Mouse (Mus musculus) embryonic facial prominence, embryonic 14.5 days (tissue): Measurements from ENCODE around the gene Dll3. TPM values are rescaled to one million over a fixed set of nuclear protein-coding genes. Genes with fewer than 3 reads are reported as not detected.
"Not testable (repeated sequence)": the region's sequence is repeated elsewhere in the genome, so short reads cannot be mapped to it uniquely, and the experiment has no call there.

Experiments
- ATAC-seq: fragments of 200-750 bp; cut with Nextera tagmentation; 2 replicates; pipeline ENCODE4 v1.8.0; 2017; ENCODE audit warnings: low read depth, moderate number of reproducible peaks, moderate TSS enrichment
- DNase-seq: peaks from one replicate; pipeline ENCODE4 v3.0.0-alpha.2; 2015; ENCODE audit warnings: low spot score
- H3K27ac ChIP-seq: fragments of 300-500 bp; sonication (generic); replicated peaks from 2 replicates; pipeline ENCODE4 v1.5.1; 2014; ENCODE audit warnings: low read depth, mild to moderate bottlenecking, low read length, moderate library complexity
- H3K27me3 ChIP-seq: fragments of 300-500 bp; sonication (generic); replicated peaks from 2 replicates; pipeline ENCODE4 v1.6.1; 2014; ENCODE audit warnings: low read length; ENCODE audit not compliant: control insufficient read depth, insufficient read depth
- H3K36me3 ChIP-seq: fragments of 300-500 bp; sonication (generic); 2 replicates; pipeline ENCODE4 v1.6.1; 2014; ENCODE audit warnings: low read length, mixed read lengths; ENCODE audit not compliant: control insufficient read depth, insufficient read depth
- H3K4me1 ChIP-seq: fragments of 300-500 bp; sonication (generic); 2 replicates; pipeline ENCODE4 v1.6.1; 2014; ENCODE audit warnings: antibody characterized with exemption, low read length; ENCODE audit not compliant: control insufficient read depth, insufficient read depth
- H3K4me2 ChIP-seq: fragments of 300-500 bp; sonication (generic); 2 replicates; pipeline ENCODE4 v1.6.1; 2014; ENCODE audit warnings: low read depth, mild to moderate bottlenecking, low read length, moderate library complexity, mixed read lengths
- H3K4me3 ChIP-seq: fragments of 300-500 bp; sonication (generic); 2 replicates; pipeline ENCODE4 v1.5.1; 2014; ENCODE audit warnings: low read depth, mild to moderate bottlenecking, low read length
- H3K9ac ChIP-seq: fragments of 300-500 bp; sonication (generic); 2 replicates; pipeline ENCODE4 v1.6.1; 2014; ENCODE audit warnings: low read depth, mild to moderate bottlenecking, low read length, moderate library complexity, mixed read lengths
- H3K9me3 ChIP-seq: fragments of 300-500 bp; sonication (generic); 2 replicates; pipeline ENCODE4 v1.6.1; 2016; ENCODE audit warnings: low read length; ENCODE audit not compliant: control insufficient read depth
- WGBS: fragments of 180-500 bp; shearing (Covaris S2); extraction: QIAGEN DNeasy Blood & Tissue Kit; methylation state at CpG from one replicate; pipeline ENCODE4 v1.1.7; 2014; 5-methylcytosine and 5-hydroxymethylcytosine counted together
- polyA plus RNA-seq: library from polyadenylated mRNA; unstranded; fragments of >200 nt; fragmentation: Nextera tagmentation; extraction: Ambion mirVana; gene quantifications from 2 replicates; pipeline ENCODE4 v1.2.1, GENCODE M21; 2014

Gene Dll3
- polyA plus RNA-seq, 1 experiment from 2014 or later, result 2.1 TPM

DNA sequence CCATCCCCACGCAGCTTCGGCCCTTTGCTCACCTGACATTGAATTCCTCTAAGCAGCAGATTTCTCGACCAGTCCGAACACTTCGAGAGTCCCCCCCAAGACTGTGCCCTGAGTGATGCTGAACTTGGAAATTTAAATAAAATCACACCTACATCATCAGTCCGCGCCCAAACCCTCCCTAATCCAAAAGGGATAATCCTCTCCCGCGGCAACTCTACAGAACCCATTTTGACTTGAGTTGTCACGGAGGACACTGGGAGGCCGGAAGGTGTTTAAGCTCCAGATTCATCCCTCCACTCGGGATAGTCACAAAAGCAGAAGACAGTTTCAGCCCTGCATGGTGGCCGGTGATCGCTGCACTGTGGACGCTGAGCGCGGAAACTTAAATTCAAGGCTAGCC lies 50.1 kb downstream of the Dll3 start:
- Histone ChIP-seq H3K27ac (no peak overlapping the region), H3K9me3 (peaks cover 5% of the 10 kb centered on the region; the same call in 1 of the 2 replicates), H3K4me1 (no peaks in the 10 kb centered on the region), H3K4me2 (no peak overlapping the region), H3K4me3 (no peak overlapping the region), H3K36me3 (no peaks in the 10 kb centered on the region), H3K9ac (no peak overlapping the region), H3K27me3 (no peaks in the 10 kb centered on the region)
- 89% methylated on average over 17 of the region's 17 CpGs for WGBS
- DNase-seq, result no peak
- ATAC-seq, result no peak

DNA sequence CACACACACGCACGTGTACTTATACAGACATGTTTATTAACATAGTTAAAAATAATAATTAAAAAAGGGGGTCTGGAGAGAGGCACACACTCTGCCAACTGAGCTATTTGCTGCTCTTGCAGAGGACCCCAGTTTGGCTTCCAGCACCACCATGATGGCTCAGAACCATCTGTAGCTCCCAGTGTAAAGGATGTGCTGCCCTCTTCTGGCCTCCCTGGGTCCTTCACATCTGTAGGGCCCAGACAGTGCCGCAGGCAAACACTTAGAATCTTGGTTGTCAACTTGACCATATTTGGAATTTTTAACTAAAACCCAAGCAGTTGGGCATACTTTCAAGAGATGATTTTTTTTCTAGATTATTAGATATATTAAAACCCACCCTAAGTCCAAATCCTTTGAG lies 53.1 kb downstream of the Dll3 start:
- no peak for DNase-seq
- H3K4me1 ChIP-seq, result no peaks in the 10 kb centered on the region
- no peak overlapping the region for H3K27ac ChIP-seq
- no peak overlapping the region for H3K4me3 ChIP-seq
- no peaks in the 10 kb centered on the region for H3K9me3 ChIP-seq
- H3K27me3 ChIP-seq, result no peaks in the 10 kb centered on the region
- 92% methylated on average over 3 of the region's 3 CpGs for WGBS
- no peaks in the 10 kb centered on the region for H3K36me3 ChIP-seq
- no peak overlapping the region for H3K4me2 ChIP-seq
- no peak for ATAC-seq
- no peak overlapping the region for H3K9ac ChIP-seq

DNA sequence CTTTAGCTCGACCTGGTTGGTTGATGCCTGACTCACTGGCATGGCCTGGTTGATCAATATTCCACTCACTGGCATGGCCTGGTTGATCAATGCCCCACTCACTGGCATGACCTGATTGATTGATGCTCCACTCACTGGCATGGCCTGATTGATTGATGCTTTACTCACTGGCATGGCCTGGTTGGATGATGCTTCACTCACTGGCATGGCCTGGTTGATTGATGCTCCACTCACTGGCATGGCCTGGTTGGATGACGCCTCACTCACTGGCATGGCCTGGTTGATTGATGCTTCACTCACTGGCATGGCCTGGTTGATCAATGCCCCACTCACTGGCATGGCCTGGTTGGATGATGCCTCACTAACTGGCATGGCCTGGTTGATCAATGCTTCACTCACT lies 58.1 kb downstream of the Dll3 start:
- not testable (repeated sequence) for H3K27me3 ChIP-seq, H3K9ac ChIP-seq, H3K4me3 ChIP-seq, DNase-seq, ATAC-seq, H3K4me2 ChIP-seq, H3K4me1 ChIP-seq, H3K9me3 ChIP-seq, H3K27ac ChIP-seq, H3K36me3 ChIP-seq
- WGBS, result 63% methylated on average over 2 of the region's 2 CpGs

Other genes starting within 250 kb of the Dll3 start
- gene Fcgbp, start 231.0 kb downstream of the Dll3 start, polyA plus RNA-seq, result 0.34 and 0.58 TPM in 2 replicates
- 0.01 TPM in 1 of 2 replicates, not detected in the other for gene 9530053A07Rik, start 172.8 kb downstream of the Dll3 start, polyA plus RNA-seq
- 42.4 and 46.5 TPM in 2 replicates for gene Fbl, start 132.5 kb downstream of the Dll3 start, polyA plus RNA-seq
- 12.2 and 13.5 TPM in 2 replicates for gene Dyrk1b, start 122.8 kb downstream of the Dll3 start, polyA plus RNA-seq
- 4.9 and 6.3 TPM in 2 replicates for gene Eid2, start 34.4 kb downstream of the Dll3 start, polyA plus RNA-seq
- gene Eid2b, start 24.5 kb downstream of the Dll3 start, polyA plus RNA-seq, result 13.4 TPM in 2 replicates
- 0.42 TPM in 1 of 2 replicates, not detected in the other for gene Selenov, start 11.1 kb downstream of the Dll3 start, polyA plus RNA-seq
- gene Timm50, start 9.8 kb upstream of the Dll3 start, polyA plus RNA-seq, result 124 and 134 TPM in 2 replicates
- gene Supt5, start 36.5 kb upstream of the Dll3 start, polyA plus RNA-seq, result 70.5 and 82.3 TPM in 2 replicates
- 1,196 and 1,252 TPM in 2 replicates for gene Rps16, start 48.4 kb upstream of the Dll3 start, polyA plus RNA-seq
- gene Plekhg2, start 70.4 kb upstream of the Dll3 start, polyA plus RNA-seq, result 41.1 and 51.3 TPM in 2 replicates
- 13.5 and 14.4 TPM in 2 replicates for gene Zfp36, start 78.0 kb upstream of the Dll3 start, polyA plus RNA-seq
- 44.1 and 48.2 TPM in 2 replicates for gene Med29, start 90.5 kb upstream of the Dll3 start, polyA plus RNA-seq
- gene Paf1, start 90.7 kb upstream of the Dll3 start, polyA plus RNA-seq, result 52.1 and 54.1 TPM in 2 replicates
- gene Gmfg, start 135.2 kb upstream of the Dll3 start, polyA plus RNA-seq, result 14.7 and 20.4 TPM in 2 replicates
- 4.0 and 6.7 TPM in 2 replicates for gene Lrfn1, start 149.7 kb upstream of the Dll3 start, polyA plus RNA-seq
- gene Ifnl2, start 208.2 kb upstream of the Dll3 start, polyA plus RNA-seq, result not detected in 2 replicates
- gene Ifnl3, start 220.6 kb upstream of the Dll3 start, polyA plus RNA-seq, result not detected in 2 replicates
- gene Sycn, start 238.6 kb upstream of the Dll3 start, polyA plus RNA-seq, result not detected in 2 replicates
- 0.17 and 0.43 TPM in 2 replicates for gene Nccrp1, start 245.0 kb upstream of the Dll3 start, polyA plus RNA-seq